ENCODE assay signal across 8 mouse cellular contexts in the genomic region with DNA sequence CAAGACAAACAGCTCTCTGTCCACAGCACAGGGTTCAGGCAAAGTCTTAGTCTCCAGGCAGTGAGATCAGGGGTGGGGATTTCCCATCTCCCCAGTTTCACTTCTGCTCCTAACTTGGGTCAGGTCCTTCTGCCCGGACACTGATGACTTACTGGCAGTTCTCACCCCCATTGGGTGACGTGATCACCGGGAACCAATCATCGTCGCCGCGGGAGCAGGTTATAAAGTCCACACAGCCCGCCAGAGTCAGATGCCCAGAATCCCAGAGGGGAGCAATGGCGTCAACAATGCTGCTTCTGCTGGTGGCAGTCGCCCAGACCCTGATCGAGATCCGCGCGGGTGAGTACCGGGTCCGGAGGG. TPM values are rescaled to one million over a fixed set of nuclear protein-coding genes. Genes with fewer than 3 reads are reported as not detected.
A peak's percentile ranks its signal among the peaks of the same experiment; 100 is the strongest.
DNase-seq lines count a peak whose midpoint lies in the region; ATAC-seq and TF ChIP-seq lines count a peak whose summit lies in the region.

Gene H2-Q4 (plus strand): TSS at position 249 of the 360 bp plus-strand sequence.

- peaks cover 18% of the 10 kb centered on the region; the same call in 1 of the 2 replicates for H3K9me3 ChIP-seq in forebrain, embryonic 10.5 days
- H3K9me3 ChIP-seq in heart, embryonic 14.5 days (ENCODE audit: control insufficient read depth, low read length) = no peaks in the 10 kb centered on the region
- no peaks in the 10 kb centered on the region for H3K9me3 ChIP-seq in liver, embryonic 11.5 days (ENCODE audit: control insufficient read depth, low read length)

- under 1% methylated on average over 16 of the region's 16 CpGs for WGBS in forebrain, embryonic 10.5 days
- WGBS in heart, embryonic 14.5 days = 1% methylated on average over 12 of the region's 16 CpGs
- under 1% methylated on average over 16 of the region's 16 CpGs for WGBS in liver, embryonic 11.5 days

- peak within 1 kb of the TSS; percentile 78 for H3K9ac ChIP-seq in heart, embryonic 14.5 days (ENCODE audit: low read length)
- peak within 1 kb of the TSS; percentile 48; the same call in 1 of the 2 replicates for H3K9ac ChIP-seq in liver, embryonic 11.5 days (ENCODE audit: low read depth, low read length)

- peak within 1 kb of the TSS; percentile 84 for H3K27ac ChIP-seq in forebrain, embryonic 10.5 days
- H3K27ac ChIP-seq in heart, embryonic 14.5 days (replicated peaks in 1 of 2; ENCODE audit: control insufficient read depth in 1 of 2, insufficient read depth in 1 of 2, low read depth in 2 of 2, low read length in 2 of 2) = no peak within 1 kb of the TSS
- H3K27ac ChIP-seq in liver, embryonic 11.5 days (ENCODE audit: low read depth, low read length) = no peak within 1 kb of the TSS

- H3K27me3 ChIP-seq in forebrain, embryonic 10.5 days (ENCODE audit: poor library complexity, severe bottlenecking) = peaks cover 38% of the 10 kb centered on the region
- H3K27me3 ChIP-seq in heart, embryonic 14.5 days (ENCODE audit: control insufficient read depth, insufficient read depth, low read length) = no peaks in the 10 kb centered on the region
- peaks cover 17% of the 10 kb centered on the region for H3K27me3 ChIP-seq in liver, embryonic 11.5 days (replicated peaks; ENCODE audit: control insufficient read depth, insufficient read depth, low read length)
- H3K27me3 ChIP-seq in myocyte (ENCODE audit: control insufficient read depth, insufficient read depth, insufficient read length) = no peaks in the 10 kb centered on the region

- peaks cover 16% of the 10 kb centered on the region for H3K4me1 ChIP-seq in forebrain, embryonic 10.5 days
- no peaks in the 10 kb centered on the region for H3K4me1 ChIP-seq in heart, embryonic 14.5 days (ENCODE audit: control insufficient read depth in 2 of 2, insufficient read depth in 2 of 2, low read length in 2 of 2)
- no peaks in the 10 kb centered on the region for H3K4me1 ChIP-seq in liver, embryonic 11.5 days (replicated peaks; ENCODE audit: control insufficient read depth, insufficient read depth, low read length)

- H3ac ChIP-seq in myocyte (ENCODE audit: control insufficient read depth, insufficient read length) = no peak within 1 kb of the TSS

- TF ChIP-seq POLR2A in myocyte (IDR thresholded peaks at IDR 0.05; ENCODE audit: insufficient read length, low read depth) = peak; percentile 70

- DNase-seq in CD4-positive, CD25-positive, alpha-beta regulatory T cell, adult 2 months (ENCODE audit: low read depth, low spot score) = peak; percentile 97
- DNase-seq in c-Kit-positive CD71-positive TER-119-negative erythroid progenitor cells, embryonic 14.5 days (ENCODE audit: low read depth) = peak; percentile 54
- DNase-seq in forebrain, embryonic 10.5 days (ENCODE audit: extremely low spot score, low spot score) = peak; percentile 82
- peak; percentile 96 for DNase-seq in kidney, postnatal 10 days
- no peak for DNase-seq in liver, embryonic 11.5 days (ENCODE audit: low spot score)
- peak; percentile 87 to 93 for DNase-seq in spleen, postnatal 4 days (ENCODE audit: low spot score in 2 of 2)

- H3K4me3 ChIP-seq in forebrain, embryonic 10.5 days = peak within 1 kb of the TSS; percentile 71
- peak within 1 kb of the TSS; percentile 69 to 73 for H3K4me3 ChIP-seq in heart, embryonic 14.5 days (ENCODE audit: control insufficient read depth in 1 of 2, insufficient read depth in 1 of 2, low read depth in 1 of 2, low read length in 2 of 2)
- H3K4me3 ChIP-seq in liver, embryonic 11.5 days (ENCODE audit: low read depth, low read length) = peak within 1 kb of the TSS; percentile 58
- H3K4me3 ChIP-seq in myocyte = peak within 1 kb of the TSS; percentile 39

- ATAC-seq in heart, embryonic 14.5 days (ENCODE audit: insufficient number of reproducible peaks, insufficient read depth, low FRiP score, low read depth) = peak; percentile 93
- peak; percentile 75 for ATAC-seq in liver, embryonic 11.5 days (replicated peaks; ENCODE audit: low FRiP score)

- H3K79me2 ChIP-seq in myocyte (ENCODE audit: control insufficient read depth, insufficient read depth) = no peaks in the 10 kb centered on the region

- H3K36me3 ChIP-seq in forebrain, embryonic 10.5 days (replicated peaks) = 0 out of 2 replicates have a peak, but pooled peaks cover 5% of the 10 kb centered on the region
- H3K36me3 ChIP-seq in heart, embryonic 14.5 days (ENCODE audit: control insufficient read depth, insufficient read depth, low read length) = no peaks in the 10 kb centered on the region
- no peaks in the 10 kb centered on the region for H3K36me3 ChIP-seq in liver, embryonic 11.5 days (ENCODE audit: control insufficient read depth, insufficient read depth, low read length)
- H3K36me3 ChIP-seq in myocyte (ENCODE audit: control insufficient read depth, insufficient read depth) = no peaks in the 10 kb centered on the region

- peak within 1 kb of the TSS; percentile 100 for H3K4me2 ChIP-seq in heart, embryonic 14.5 days (ENCODE audit: low read length)
- peak within 1 kb of the TSS; percentile 88 for H3K4me2 ChIP-seq in liver, embryonic 11.5 days
- peak within 1 kb of the TSS; percentile 71 for H3K4me2 ChIP-seq in myocyte (ENCODE audit: low read depth)

TF ChIP-seq in myocyte, 11 proteins besides CTCF, POLR2A, EP300 and RAD21:
- TF ChIP-seq POLR2AphosphoS2 (IDR thresholded peaks at IDR 0.05; ENCODE audit: insufficient read length, low read depth) (peak; percentile 48), REST (IDR thresholded peaks at IDR 0.05; ENCODE audit: insufficient read depth, insufficient read length) (no peak), USF1 (IDR thresholded peaks at IDR 0.05; ENCODE audit: low read depth) (no peak), TCF12 (IDR thresholded peaks at IDR 0.05; ENCODE audit: insufficient read depth, poor library complexity, severe bottlenecking) (no peak), TCF3 (IDR thresholded peaks at IDR 0.05; ENCODE audit: insufficient read length, low read depth) (no peak), SRF (IDR thresholded peaks at IDR 0.05; ENCODE audit: control insufficient read depth, insufficient read length, low read depth) (no peak), MYOD1 (IDR thresholded peaks at IDR 0.05; ENCODE audit: control insufficient read depth in 1 of 3, insufficient read length in 2 of 3, low read depth in 2 of 3) (no peak), E2F4 (IDR thresholded peaks at IDR 0.05; ENCODE audit: insufficient read depth) (no peak)

RNA-seq across cellular contexts. Expression of gene H2-Q4, which starts in this region (rescaled TPM):
- 3.0 and 3.1 TPM in 2 replicates for polyA plus RNA-seq in forebrain, embryonic 10.5 days (2016; fragmentation: Nextera tagmentation; extraction: Ambion mirVana)
- 1.7 and 2.1 TPM in 2 replicates for polyA plus RNA-seq in heart, embryonic 14.5 days (2014; fragmentation: Nextera tagmentation; extraction: Ambion mirVana)
- 1.8 and 2.0 TPM in 2 replicates for polyA plus RNA-seq in liver, embryonic 11.5 days (2014; fragmentation: Nextera tagmentation; extraction: Ambion mirVana)
- 8.3 TPM for polyA plus RNA-seq in myocyte (2012; fragmentation: generic; extraction: Trizol)
